Mouse (Mus musculus): ENCODE results near the gene Elmo1. TPM values are rescaled to one million over a fixed set of nuclear protein-coding genes. Genes with fewer than 3 reads are reported as not detected.

The Elmo1 gene
- polyA plus RNA-seq, 1 experiment from 2014 or later: 23.5 TPM

GRCm38 (mm10) chr13:20139825-20140665, 49.6 kb downstream of the Elmo1 start:
- Histone ChIP-seq H3K9ac (no peak overlapping the region), H3K27ac (replicated peaks) (no peak overlapping the region), H3K4me1 (0 out of 2 replicates have a peak, but pooled peaks cover 11% of the 10 kb centered on the region), H3K36me3 (no peaks in the 10 kb centered on the region), H3K4me3 (replicated peaks) (no peak overlapping the region), H3K4me2 (replicated peaks) (no peak overlapping the region), H3K27me3 (no peaks in the 10 kb centered on the region), H3K9me3 (replicated peaks) (no peaks in the 10 kb centered on the region)
- no peak for ATAC-seq (ENCODE audit: insufficient number of reproducible peaks, low FRiP score, low TSS enrichment, low read depth)
- WGBS: 80% methylated on average over 4 of the region's 4 CpGs

GRCm38 (mm10) chr13:20142637-20143036, 52.2 kb downstream of the Elmo1 start:
- no peak overlapping the region for H3K27ac ChIP-seq (replicated peaks)
- no peak for ATAC-seq (ENCODE audit: insufficient number of reproducible peaks, low FRiP score, low TSS enrichment, low read depth)
- no peak overlapping the region for H3K9ac ChIP-seq
- no peak overlapping the region for H3K4me3 ChIP-seq (replicated peaks)
- H3K27me3 ChIP-seq: no peaks in the 10 kb centered on the region
- H3K36me3 ChIP-seq: no peaks in the 10 kb centered on the region
- no peaks in the 10 kb centered on the region for H3K9me3 ChIP-seq (replicated peaks)
- H3K4me2 ChIP-seq (replicated peaks): no peak overlapping the region
- H3K4me1 ChIP-seq: 0 out of 2 replicates have a peak, but pooled peaks cover 11% of the 10 kb centered on the region
- WGBS: 48% methylated on average over 1 of the region's 1 CpGs

DNA sequence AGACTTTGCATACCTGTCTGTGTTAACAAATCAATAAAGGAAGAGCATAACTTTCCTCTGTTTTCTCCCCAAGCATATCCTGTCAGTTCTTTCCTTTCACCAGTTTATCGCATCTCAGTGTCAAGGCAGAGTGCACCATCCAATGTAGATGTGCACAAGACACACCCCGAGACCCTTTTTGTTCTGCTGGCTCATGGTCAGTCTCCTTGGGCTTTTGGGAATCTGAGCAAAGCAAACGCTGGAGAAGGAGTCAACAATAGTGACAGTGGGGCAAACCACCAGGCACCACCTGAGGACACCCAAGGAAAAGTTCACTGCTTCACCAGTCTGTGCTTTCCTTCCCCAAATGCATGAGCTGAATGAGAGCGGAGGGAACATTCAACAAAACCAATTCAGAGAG, 56.5 kb downstream of the Elmo1 start:
- Histone ChIP-seq H3K27ac (replicated peaks) (no peak overlapping the region), H3K27me3 (no peaks in the 10 kb centered on the region), H3K36me3 (no peaks in the 10 kb centered on the region), H3K4me1 (0 out of 2 replicates have a peak, but pooled peaks cover 6% of the 10 kb centered on the region), H3K4me3 (replicated peaks) (no peak overlapping the region), H3K4me2 (replicated peaks) (no peak overlapping the region), H3K9me3 (replicated peaks) (no peaks in the 10 kb centered on the region), H3K9ac (no peak overlapping the region)
- no peak for ATAC-seq (ENCODE audit: insufficient number of reproducible peaks, low FRiP score, low TSS enrichment, low read depth)
- 86% methylated on average over 4 of the region's 4 CpGs for WGBS

DNA sequence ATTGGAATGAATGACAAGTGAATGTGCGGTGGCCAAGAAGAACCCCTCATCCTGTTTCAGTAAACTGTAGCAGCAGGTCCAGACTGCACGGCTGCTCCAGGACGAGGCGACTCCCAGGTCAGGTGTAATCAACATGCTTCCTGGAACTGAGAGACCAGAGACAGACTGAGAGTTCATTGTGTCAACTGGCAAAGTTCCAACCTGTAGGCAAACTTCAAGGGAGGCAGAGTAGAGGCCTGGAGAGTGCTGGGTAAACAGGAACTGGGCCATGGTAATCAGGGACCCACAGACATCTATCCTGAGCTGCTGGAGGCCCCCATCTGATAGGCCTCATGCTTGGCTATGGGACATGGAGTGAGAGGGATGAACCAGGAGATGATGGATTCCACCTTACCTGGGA, 57.3 kb downstream of the Elmo1 start:
- Histone ChIP-seq H3K27ac (replicated peaks) (no peak overlapping the region), H3K4me3 (replicated peaks) (no peak overlapping the region), H3K9me3 (replicated peaks) (no peaks in the 10 kb centered on the region), H3K36me3 (no peaks in the 10 kb centered on the region), H3K4me2 (replicated peaks) (no peak overlapping the region), H3K9ac (no peak overlapping the region), H3K27me3 (no peaks in the 10 kb centered on the region), H3K4me1 (0 out of 2 replicates have a peak, but pooled peaks cover 6% of the 10 kb centered on the region)
- 63% methylated on average over 4 of the region's 4 CpGs for WGBS
- no peak for ATAC-seq (ENCODE audit: insufficient number of reproducible peaks, low FRiP score, low TSS enrichment, low read depth)

GRCm38 (mm10) chr13:20150130-20150835, 59.9 kb downstream of the Elmo1 start:
- Histone ChIP-seq H3K4me3 (replicated peaks) (no peak overlapping the region), H3K9ac (no peak overlapping the region), H3K27me3 (no peaks in the 10 kb centered on the region), H3K4me1 (0 out of 2 replicates have a peak, but pooled peaks cover 6% of the 10 kb centered on the region), H3K9me3 (replicated peaks) (no peaks in the 10 kb centered on the region), H3K36me3 (no peaks in the 10 kb centered on the region), H3K4me2 (replicated peaks) (no peak overlapping the region), H3K27ac (replicated peaks) (0 out of 2 replicates have a peak overlapping the region, but pooled peaks have one; percentile 55)
- 83% methylated on average over 11 of the region's 11 CpGs for WGBS
- no peak for ATAC-seq (ENCODE audit: insufficient number of reproducible peaks, low FRiP score, low TSS enrichment, low read depth)

DNA sequence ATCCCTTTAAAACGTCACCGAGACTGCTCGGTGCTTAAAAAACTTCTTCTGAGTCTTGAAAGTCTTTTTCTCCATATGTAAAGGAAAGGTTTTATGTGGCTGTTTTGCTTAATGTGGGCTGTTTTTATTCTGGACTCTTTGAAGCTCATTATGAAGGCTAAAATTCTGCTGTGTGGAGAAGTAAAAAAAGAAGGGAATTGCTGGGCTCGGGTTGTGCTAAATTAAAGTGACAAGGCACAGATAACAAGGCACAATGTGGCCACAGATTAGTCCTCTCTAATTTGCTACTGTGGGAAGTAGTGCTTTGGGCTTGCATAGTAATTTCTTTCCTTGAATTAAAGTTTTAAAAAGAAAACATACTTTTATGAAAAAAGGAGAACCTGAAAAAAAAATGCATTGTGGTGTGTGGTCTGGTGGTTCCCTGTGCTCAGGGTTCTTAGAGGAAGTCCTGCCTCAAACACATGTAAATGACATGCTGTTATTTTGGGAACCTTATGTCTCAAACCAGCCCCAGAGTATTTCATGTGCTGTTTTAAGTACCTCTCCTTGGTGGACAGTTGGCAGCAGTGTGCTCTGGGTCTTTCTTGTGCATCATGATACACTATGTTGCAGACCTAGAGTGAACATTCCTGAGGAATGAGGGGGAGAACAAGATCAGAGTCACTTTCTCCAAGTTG, 61.0 kb downstream of the Elmo1 start:
- ATAC-seq (ENCODE audit: insufficient number of reproducible peaks, low FRiP score, low TSS enrichment, low read depth): peak; percentile 58; the same call in 1 of the 2 replicates
- H3K27me3 ChIP-seq: no peaks in the 10 kb centered on the region
- 23% methylated on average over 4 of the region's 4 CpGs for WGBS
- H3K36me3 ChIP-seq: no peaks in the 10 kb centered on the region
- 0 out of 2 replicates have a peak, but pooled peaks cover 6% of the 10 kb centered on the region for H3K4me1 ChIP-seq
- H3K4me2 ChIP-seq (replicated peaks): no peak overlapping the region
- no peak overlapping the region for H3K4me3 ChIP-seq (replicated peaks)
- no peaks in the 10 kb centered on the region for H3K9me3 ChIP-seq (replicated peaks)
- peak overlapping the region; percentile 55; the same call in 1 of the 2 replicates for H3K27ac ChIP-seq (replicated peaks)
- no peak overlapping the region for H3K9ac ChIP-seq

DNA sequence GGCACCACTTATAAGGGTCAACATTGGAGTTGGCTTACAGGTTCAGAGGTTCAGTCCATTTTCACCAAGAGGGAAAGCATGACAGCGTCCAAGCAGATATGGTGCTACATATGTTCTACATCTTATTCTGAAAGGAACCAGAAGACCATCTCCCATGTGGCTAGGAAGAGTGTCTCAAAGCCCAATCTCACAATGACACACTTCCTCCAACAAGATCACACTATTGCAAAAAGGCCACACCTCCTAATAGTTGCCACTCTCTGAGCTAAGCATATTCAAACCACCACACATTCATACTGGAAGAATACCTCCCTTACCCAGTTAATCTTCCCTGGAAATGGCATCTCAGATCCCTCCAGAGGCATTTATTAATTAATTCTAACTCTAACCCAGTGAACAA, 66.7 kb downstream of the Elmo1 start:
- WGBS: 97% methylated on average over 1 of the region's 1 CpGs
- Histone ChIP-seq H3K9me3 (replicated peaks) (no peaks in the 10 kb centered on the region), H3K4me1 (no peaks in the 10 kb centered on the region), H3K9ac (no peak overlapping the region), H3K36me3 (no peaks in the 10 kb centered on the region), H3K4me2 (replicated peaks) (no peak overlapping the region), H3K27me3 (no peaks in the 10 kb centered on the region), H3K4me3 (replicated peaks) (no peak overlapping the region), H3K27ac (replicated peaks) (no peak overlapping the region)
- no peak for ATAC-seq (ENCODE audit: insufficient number of reproducible peaks, low FRiP score, low TSS enrichment, low read depth)

DNA sequence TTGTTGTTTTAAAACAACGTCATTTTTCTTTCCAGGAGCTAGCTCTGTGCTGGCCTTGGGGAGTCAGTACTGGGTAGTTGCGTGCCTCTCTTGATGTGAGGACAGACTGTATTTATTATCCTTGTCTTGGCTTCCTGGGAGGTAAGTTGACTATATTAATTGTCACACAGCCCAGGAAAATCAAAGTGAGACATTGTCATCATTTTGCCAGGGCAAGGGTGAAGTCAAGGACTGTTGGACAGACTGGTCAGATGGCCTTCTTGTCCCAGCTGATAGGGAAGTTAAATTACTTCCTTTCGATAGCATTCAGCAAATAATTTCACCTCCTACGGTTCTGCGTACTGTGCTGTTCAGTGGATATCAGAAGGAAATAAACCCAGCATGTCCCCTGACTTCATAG, 67.1 kb downstream of the Elmo1 start:
- H3K27ac ChIP-seq (replicated peaks): no peak overlapping the region
- H3K4me3 ChIP-seq (replicated peaks): no peak overlapping the region
- H3K4me2 ChIP-seq (replicated peaks): no peak overlapping the region
- H3K9me3 ChIP-seq (replicated peaks): no peaks in the 10 kb centered on the region
- WGBS: 78% methylated on average over 5 of the region's 5 CpGs
- no peaks in the 10 kb centered on the region for H3K4me1 ChIP-seq
- no peak overlapping the region for H3K9ac ChIP-seq
- ATAC-seq (ENCODE audit: insufficient number of reproducible peaks, low FRiP score, low TSS enrichment, low read depth): no peak
- H3K27me3 ChIP-seq: no peaks in the 10 kb centered on the region
- H3K36me3 ChIP-seq: no peaks in the 10 kb centered on the region

- Histone ChIP-seq H3K36me3 (no peaks in the 10 kb centered on the region), H3K9me3 (replicated peaks) (no peaks in the 10 kb centered on the region), H3K4me2 (replicated peaks) (no peak overlapping the region), H3K27me3 (no peaks in the 10 kb centered on the region), H3K27ac (replicated peaks) (no peak overlapping the region), H3K4me1 (no peaks in the 10 kb centered on the region), H3K9ac (no peak overlapping the region), H3K4me3 (replicated peaks) (no peak overlapping the region)
- WGBS: 75% methylated on average over 10 of the region's 10 CpGs
- ATAC-seq (ENCODE audit: insufficient number of reproducible peaks, low FRiP score, low TSS enrichment, low read depth): no peak
These were observed 73.1 kb downstream of the Elmo1 start for GRCm38 (mm10) chr13:20163339-20163954.

- H3K9me3 ChIP-seq (replicated peaks): no peaks in the 10 kb centered on the region
- 71% methylated on average over 2 of the region's 2 CpGs for WGBS
- no peak overlapping the region for H3K4me3 ChIP-seq (replicated peaks)
- H3K4me2 ChIP-seq (replicated peaks): no peak overlapping the region
- H3K27ac ChIP-seq (replicated peaks): no peak overlapping the region
- no peaks in the 10 kb centered on the region for H3K27me3 ChIP-seq
- no peak overlapping the region for H3K9ac ChIP-seq
- H3K36me3 ChIP-seq: no peaks in the 10 kb centered on the region
- ATAC-seq (ENCODE audit: insufficient number of reproducible peaks, low FRiP score, low TSS enrichment, low read depth): no peak
- H3K4me1 ChIP-seq: no peaks in the 10 kb centered on the region
These were observed 74.4 kb downstream of the Elmo1 start for GRCm38 (mm10) chr13:20164837-20165236.
